Mouse (Mus musculus): ENCODE measurements around the gene Mindy3.
A peak's percentile ranks its signal among the peaks of the same experiment; 100 is the strongest.

Gene Mindy3

GRCm38 (mm10) chr2:12368451-12368850, 50.8 kb downstream of the Mindy3 start:
- DNase-seq (ENCODE audit: low spot score): no peak

- DNase-seq (ENCODE audit: low spot score): no peak
These were observed 51.3 kb downstream of the Mindy3 start for GRCm38 (mm10) chr2:12368016-12368415.

GRCm38 (mm10) chr2:12361310-12361709, 58.0 kb downstream of the Mindy3 start:
- DNase-seq (ENCODE audit: low spot score): no peak

- DNase-seq (ENCODE audit: low spot score): no peak
These were observed 64.4 kb downstream of the Mindy3 start for GRCm38 (mm10) chr2:12354837-12355236.

GRCm38 (mm10) chr2:12348914-12349313, 70.4 kb downstream of the Mindy3 start:
- DNase-seq (ENCODE audit: low spot score): no peak

- no peak for DNase-seq (ENCODE audit: low spot score)
These were observed 87.3 kb downstream of the Mindy3 start for GRCm38 (mm10) chr2:12331962-12332361.

- DNase-seq (ENCODE audit: low spot score): no peak
These were observed 89.7 kb downstream of the Mindy3 start for GRCm38 (mm10) chr2:12329620-12330019.

- DNase-seq (ENCODE audit: low spot score): no peak
These were observed 90.2 kb downstream of the Mindy3 start for GRCm38 (mm10) chr2:12329068-12329407.

GRCm38 (mm10) chr2:12328355-12329067, 90.8 kb downstream of the Mindy3 start:
- DNase-seq (ENCODE audit: low spot score): peak; percentile 33

GRCm38 (mm10) chr2:12327691-12328354, 91.4 kb downstream of the Mindy3 start:
- peak; percentile 45 for DNase-seq (ENCODE audit: low spot score)

- peak; percentile 76 for DNase-seq (ENCODE audit: low spot score)
These were observed 92.1 kb downstream of the Mindy3 start for GRCm38 (mm10) chr2:12327216-12327615.

GRCm38 (mm10) chr2:12325868-12326267, 93.4 kb downstream of the Mindy3 start:
- DNase-seq (ENCODE audit: low spot score): no peak

GRCm38 (mm10) chr2:12325417-12325816, 93.9 kb downstream of the Mindy3 start:
- DNase-seq (ENCODE audit: low spot score): no peak

- DNase-seq (ENCODE audit: low spot score): no peak
These were observed 98.4 kb downstream of the Mindy3 start for GRCm38 (mm10) chr2:12320914-12321313.

- no peak for DNase-seq (ENCODE audit: low spot score)
These were observed 100.6 kb downstream of the Mindy3 start for GRCm38 (mm10) chr2:12318715-12319114.

GRCm38 (mm10) chr2:12318036-12318435, 101.2 kb downstream of the Mindy3 start:
- DNase-seq (ENCODE audit: low spot score): no peak

GRCm38 (mm10) chr2:12317343-12317742, 101.9 kb downstream of the Mindy3 start:
- DNase-seq (ENCODE audit: low spot score): no peak

- no peak for DNase-seq (ENCODE audit: low spot score)
These were observed 102.9 kb downstream of the Mindy3 start for GRCm38 (mm10) chr2:12316361-12316760.

- no peak for DNase-seq (ENCODE audit: low spot score)
These were observed 105.2 kb downstream of the Mindy3 start for GRCm38 (mm10) chr2:12314028-12314427.

GRCm38 (mm10) chr2:12308466-12308865, 110.8 kb downstream of the Mindy3 start:
- DNase-seq (ENCODE audit: low spot score): no peak

- no peak for DNase-seq (ENCODE audit: low spot score)
These were observed 112.0 kb downstream of the Mindy3 start for GRCm38 (mm10) chr2:12307311-12307710.

- DNase-seq (ENCODE audit: low spot score): no peak
These were observed 114.1 kb downstream of the Mindy3 start for GRCm38 (mm10) chr2:12305064-12305650.

- DNase-seq (ENCODE audit: low spot score): peak; percentile 94
These were observed 117.7 kb downstream of the Mindy3 start, which contains the start of gene Itga8 for GRCm38 (mm10) chr2:12301431-12302170. Gene Itga8, minus strand, starts transcription at chr2:12301922.

Measured in retina, embryonic 14.5 days (tissue).